Mouse (Mus musculus) spleen, adult 2 months (tissue): ENCODE results near the gene Mylk3. TPM values are rescaled to one million over a fixed set of nuclear protein-coding genes. Genes with fewer than 3 reads are reported as not detected.

Experiments used
- DNase-seq, 2 experiments: peaks; one replicate each; pipeline versions ENCODE4 v3.0.0 to v3.0.0-alpha.2; 2012 to 2021; ENCODE audit warnings: low spot score in 2 of 2, low read depth in 1 of 2
- H3K27ac ChIP-seq: fragments of 200-500 bp; 2 replicates; pipeline ENCODE4 v1.5.1; 2012; ENCODE audit warnings: low read length, inconsistent platforms; ENCODE audit not compliant: insufficient read depth
- H3K27me3 ChIP-seq: fragments of 200-500 bp; 2 replicates; pipeline ENCODE4 v1.6.1; 2012; ENCODE audit warnings: mild to moderate bottlenecking, moderate library complexity, low read length, inconsistent platforms; ENCODE audit not compliant: control insufficient read depth, insufficient read depth
- H3K36me3 ChIP-seq: fragments of 200-500 bp; 2 replicates; pipeline ENCODE4 v1.6.1; 2012; ENCODE audit warnings: mild to moderate bottlenecking, low read length, inconsistent platforms; ENCODE audit not compliant: control insufficient read depth, insufficient read depth
- H3K4me1 ChIP-seq: fragments of 200-500 bp; 2 replicates; pipeline ENCODE4 v1.6.1; 2011; ENCODE audit warnings: inconsistent platforms; ENCODE audit not compliant: control insufficient read depth, insufficient read depth, insufficient read length
- H3K4me3 ChIP-seq: fragments of 200-500 bp; 2 replicates; pipeline ENCODE4 v1.5.1; 2011; ENCODE audit warnings: mild to moderate bottlenecking, inconsistent platforms; ENCODE audit not compliant: insufficient read depth, insufficient read length; ENCODE audit errors: extremely low read depth
- CTCF ChIP-seq: fragments of 200-500 bp; IDR thresholded peaks from 2 replicates; pipeline ENCODE4 v1.5.1; 2011; ENCODE audit warnings: mild to moderate bottlenecking, inconsistent platforms; ENCODE audit not compliant: insufficient read depth, insufficient read length, insufficient replicate concordance; ENCODE audit errors: extremely low read depth
- POLR2A ChIP-seq: fragments of 200-500 bp; IDR thresholded peaks from 2 replicates; pipeline ENCODE4 v1.6.1; 2011; ENCODE audit warnings: low read depth, low read length, inconsistent platforms
- WGBS: fragments of 180-500 bp; shearing (Covaris S2); methylation state at CpG from one replicate; pipeline ENCODE4 v1.1.7; 2018; 5-methylcytosine and 5-hydroxymethylcytosine counted together
- polyA plus RNA-seq: library from polyadenylated mRNA; depleted of rRNA; stranded (reverse); fragments of >200 nt; gene quantifications from 2 replicates; pipeline ENCODE4 v1.2.3, GENCODE M21; 2012

Gene Mylk3
- polyA plus RNA-seq, 1 experiment: 10.7 TPM

GRCm38 (mm10) chr8:85381926-85382325 is 4.2 kb downstream of the Mylk3 start:
- no peak for DNase-seq
- Histone ChIP-seq H3K36me3 (no peaks in the 10 kb centered on the region), H3K27ac (no peak overlapping the region), H3K27me3 (no peaks in the 10 kb centered on the region), H3K4me1 (no peaks in the 10 kb centered on the region), H3K4me3 (no peak overlapping the region)
- TF ChIP-seq POLR2A (no peak), CTCF (no peak)
- WGBS: 79% methylated on average over 4 of the region's 4 CpGs

DNA sequence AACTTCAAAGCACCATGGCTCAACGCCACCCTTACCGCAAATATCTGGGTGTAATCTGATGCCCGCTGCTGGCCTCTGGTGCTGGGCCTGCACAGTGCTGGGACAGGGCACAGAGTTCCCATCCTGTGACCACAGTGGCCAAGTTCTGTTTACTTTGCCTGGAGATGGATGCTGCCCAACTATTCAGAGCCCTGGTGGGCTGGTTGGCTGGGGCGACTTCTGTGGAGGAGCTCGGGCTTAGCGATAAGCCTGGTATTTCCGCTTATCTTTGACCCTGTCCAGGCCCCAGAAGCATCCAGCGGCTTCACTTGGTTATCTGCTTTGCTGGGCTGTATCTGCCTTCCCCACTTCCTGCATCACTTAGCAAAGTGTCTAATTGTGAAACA is 5.3 kb downstream of the Mylk3 start:
- Histone ChIP-seq H3K4me3 (no peak overlapping the region), H3K36me3 (no peaks in the 10 kb centered on the region), H3K4me1 (no peaks in the 10 kb centered on the region), H3K27me3 (no peaks in the 10 kb centered on the region), H3K27ac (peak overlapping the region; percentile 74)
- WGBS: 68% methylated on average over 8 of the region's 8 CpGs
- DNase-seq: peak in 1 of 2 experiments; percentile 5
- TF ChIP-seq POLR2A (no peak), CTCF (no peak)

- no peak for DNase-seq
- TF ChIP-seq CTCF (no peak), POLR2A (no peak)
- Histone ChIP-seq H3K4me1 (no peaks in the 10 kb centered on the region), H3K27ac (peak overlapping the region; percentile 74), H3K36me3 (no peaks in the 10 kb centered on the region), H3K4me3 (no peak overlapping the region), H3K27me3 (no peaks in the 10 kb centered on the region)
- 76% methylated on average over 10 of the region's 10 CpGs for WGBS
These were observed 5.9 kb downstream of the Mylk3 start for GRCm38 (mm10) chr8:85380123-85380823.

GRCm38 (mm10) chr8:85379142-85379781 is 6.9 kb downstream of the Mylk3 start:
- no peak for TF ChIP-seq CTCF
- TF ChIP-seq POLR2A: no peak
- Histone ChIP-seq H3K4me1 (no peaks in the 10 kb centered on the region), H3K27ac (peak overlapping the region; percentile 21; the same call in 1 of the 2 replicates), H3K4me3 (no peak overlapping the region), H3K36me3 (no peaks in the 10 kb centered on the region), H3K27me3 (no peaks in the 10 kb centered on the region)
- DNase-seq: no peak
- 67% methylated on average over 2 of the region's 2 CpGs for WGBS

GRCm38 (mm10) chr8:85376516-85376915 is 9.6 kb downstream of the Mylk3 start:
- TF ChIP-seq CTCF: no peak
- TF ChIP-seq POLR2A: no peak
- H3K4me1 ChIP-seq: no peaks in the 10 kb centered on the region
- H3K27ac ChIP-seq: no peak overlapping the region
- no peaks in the 10 kb centered on the region for H3K36me3 ChIP-seq
- DNase-seq: no peak
- WGBS: 67% methylated on average over 3 of the region's 3 CpGs
- H3K27me3 ChIP-seq: no peaks in the 10 kb centered on the region
- H3K4me3 ChIP-seq: no peak overlapping the region

- Histone ChIP-seq H3K36me3 (no peaks in the 10 kb centered on the region), H3K4me1 (no peaks in the 10 kb centered on the region), H3K4me3 (no peak overlapping the region), H3K27me3 (no peaks in the 10 kb centered on the region), H3K27ac (no peak overlapping the region)
- DNase-seq: no peak
- TF ChIP-seq POLR2A (no peak), CTCF (no peak)
- WGBS: 90% methylated on average over 4 of the region's 4 CpGs
These were observed 11.9 kb downstream of the Mylk3 start for GRCm38 (mm10) chr8:85374286-85374685.

DNA sequence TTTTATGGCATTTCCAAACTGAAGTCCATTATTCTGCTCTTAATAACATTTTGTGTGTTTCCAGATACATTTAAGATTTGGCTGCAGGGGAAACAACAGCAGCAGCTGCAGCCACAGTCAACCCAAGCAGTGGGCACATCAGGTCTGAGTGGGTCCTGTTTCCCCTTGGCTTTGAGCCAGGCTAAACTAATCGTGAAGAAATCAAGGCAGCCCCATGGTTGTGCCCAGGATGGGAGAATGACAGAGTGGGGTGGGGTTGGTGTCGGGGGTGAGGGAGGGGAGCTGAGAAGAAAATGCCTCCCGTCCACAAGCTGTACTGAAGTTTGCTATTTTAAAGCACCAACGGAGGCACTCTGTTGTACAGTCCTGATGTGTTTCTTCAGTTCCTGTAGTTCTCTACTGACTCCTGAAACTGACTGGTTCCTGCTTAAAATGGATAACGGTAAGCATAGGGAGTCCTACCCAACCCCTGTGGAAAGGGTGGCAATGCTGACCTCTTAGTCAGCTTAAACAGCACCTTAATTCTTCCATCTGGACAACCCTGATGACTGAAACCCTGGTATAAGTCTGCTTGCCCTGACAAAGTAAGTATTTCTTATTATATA is 12.6 kb downstream of the Mylk3 start:
- no peak overlapping the region for H3K27ac ChIP-seq
- H3K4me3 ChIP-seq: no peak overlapping the region
- no peaks in the 10 kb centered on the region for H3K36me3 ChIP-seq
- no peak for TF ChIP-seq CTCF
- TF ChIP-seq POLR2A: no peak
- H3K4me1 ChIP-seq: no peaks in the 10 kb centered on the region
- no peaks in the 10 kb centered on the region for H3K27me3 ChIP-seq
- 13% methylated on average over 5 of the region's 5 CpGs for WGBS
- no peak for DNase-seq
